Mouse (Mus musculus) heart, adult 2 months (tissue): ENCODE data around the gene Fgfr1op.

Experiments
- CTCF ChIP-seq: fragments of 200-600 bp; IDR thresholded peaks from 2 replicates; pipeline ENCODE4 v1.8.1; 2022; ENCODE audit warnings: antibody characterized with exemption, mild to moderate bottlenecking, moderate library complexity
- EP300 ChIP-seq: fragments of 200-500 bp; IDR thresholded peaks from 2 replicates; pipeline ENCODE4 v1.6.1; 2011; ENCODE audit warnings: low read depth, low read length, control low read depth; ENCODE audit not compliant: insufficient read depth

- TF ChIP-seq EP300 (no peak), CTCF (no peak)
Observed at GRCm38 (mm10) chr17:8209696-8210095, 44.4 kb downstream of the Fgfr1op start.
